Mouse (Mus musculus): ENCODE measurements around the gene Chd1. TPM values are rescaled to one million over a fixed set of nuclear protein-coding genes. Genes with fewer than 3 reads are reported as not detected.
"Not testable (repeated sequence)": the region's sequence is repeated elsewhere in the genome, so short reads cannot be mapped to it uniquely, and the experiment has no call there.

Gene Chd1
- polyA plus RNA-seq, 1 experiment from 2014 or later, result 34.0 TPM

DNA sequence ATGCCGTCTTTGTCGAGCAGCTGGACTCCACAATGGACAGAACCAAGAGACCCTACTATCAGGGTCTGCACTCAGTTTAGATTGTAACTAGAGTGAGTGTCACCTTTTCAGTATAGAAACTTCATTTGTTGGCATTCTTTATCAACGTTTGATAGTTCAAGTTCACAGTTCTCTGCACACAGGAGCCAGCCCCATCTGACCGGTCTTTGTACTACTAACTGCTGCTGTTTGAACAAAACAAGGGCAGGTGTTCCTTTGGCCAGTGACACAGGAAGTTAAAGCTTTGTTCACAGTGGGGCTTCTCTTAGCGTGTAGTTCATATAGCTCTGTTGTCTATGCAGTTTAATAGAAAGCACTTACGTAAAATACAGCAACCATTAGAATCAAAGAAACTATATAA is 43.3 kb downstream of the Chd1 start:
- ATAC-seq (replicated peaks; ENCODE audit: low FRiP score, low TSS enrichment, low read depth), result no peak
- Histone ChIP-seq H3K4me1 (replicated peaks; ENCODE audit: control insufficient read depth, insufficient read depth, low read length) (no peaks in the 10 kb centered on the region), H3K4me3 (ENCODE audit: low read depth, low read length) (no peak overlapping the region), H3K9ac (ENCODE audit: low read length) (no peak overlapping the region), H3K4me2 (ENCODE audit: low read length) (no peak overlapping the region), H3K27me3 (replicated peaks; ENCODE audit: control insufficient read depth, insufficient read depth, low read length) (no peaks in the 10 kb centered on the region), H3K36me3 (ENCODE audit: control insufficient read depth, insufficient read depth, low read length) (peaks cover 95% of the 10 kb centered on the region), H3K9me3 (ENCODE audit: control insufficient read depth, low read length) (no peaks in the 10 kb centered on the region), H3K27ac (ENCODE audit: low read depth) (no peak overlapping the region)
- DNase-seq (ENCODE audit: low spot score), result no peak
- WGBS, result 91% methylated on average over 6 of the region's 6 CpGs

GRCm38 (mm10) chr17:15751264-15751663 is 46.5 kb downstream of the Chd1 start:
- WGBS, result 91% methylated on average over 5 of the region's 5 CpGs
- not testable (repeated sequence) for H3K4me3 ChIP-seq (ENCODE audit: low read depth, low read length); H3K27ac ChIP-seq (ENCODE audit: low read depth); DNase-seq (ENCODE audit: low spot score); H3K27me3 ChIP-seq (replicated peaks; ENCODE audit: control insufficient read depth, insufficient read depth, low read length); H3K9me3 ChIP-seq (ENCODE audit: control insufficient read depth, low read length); H3K4me2 ChIP-seq (ENCODE audit: low read length); ATAC-seq (replicated peaks; ENCODE audit: low FRiP score, low TSS enrichment, low read depth); H3K4me1 ChIP-seq (replicated peaks; ENCODE audit: control insufficient read depth, insufficient read depth, low read length); H3K9ac ChIP-seq (ENCODE audit: low read length)
- H3K36me3 ChIP-seq (ENCODE audit: control insufficient read depth, insufficient read depth, low read length), result peaks cover 93% of the 10 kb centered on the region

DNA sequence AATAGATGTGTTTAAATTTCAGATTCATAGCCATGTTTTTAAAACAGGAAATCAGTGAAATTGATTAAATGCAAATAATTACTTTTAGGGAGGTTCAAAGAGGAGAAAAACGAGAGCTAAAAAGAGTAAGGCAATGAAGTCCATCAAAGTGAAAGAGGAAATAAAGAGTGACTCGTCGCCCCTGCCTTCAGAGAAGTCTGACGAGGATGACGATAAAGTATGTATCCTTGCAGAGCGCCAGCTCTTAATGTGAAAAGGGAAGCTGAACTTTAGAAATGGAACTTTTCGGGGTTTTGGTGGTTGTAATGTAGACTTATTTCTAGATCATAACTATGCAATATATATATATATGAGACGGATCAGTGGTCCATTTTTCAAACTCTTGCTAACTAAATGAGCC is 56.4 kb downstream of the Chd1 start:
- Histone ChIP-seq H3K36me3 (ENCODE audit: control insufficient read depth, insufficient read depth, low read length) (peaks cover 80% of the 10 kb centered on the region), H3K4me3 (ENCODE audit: low read depth, low read length) (no peak overlapping the region), H3K9ac (ENCODE audit: low read length) (no peak overlapping the region), H3K4me1 (replicated peaks; ENCODE audit: control insufficient read depth, insufficient read depth, low read length) (no peaks in the 10 kb centered on the region), H3K27me3 (replicated peaks; ENCODE audit: control insufficient read depth, insufficient read depth, low read length) (no peaks in the 10 kb centered on the region), H3K9me3 (ENCODE audit: control insufficient read depth, low read length) (no peaks in the 10 kb centered on the region), H3K27ac (ENCODE audit: low read depth) (no peak overlapping the region), H3K4me2 (ENCODE audit: low read length) (no peak overlapping the region)
- no peak for DNase-seq (ENCODE audit: low spot score)
- no peak for ATAC-seq (replicated peaks; ENCODE audit: low FRiP score, low TSS enrichment, low read depth)
- 86% methylated on average over 8 of the region's 8 CpGs for WGBS

DNA sequence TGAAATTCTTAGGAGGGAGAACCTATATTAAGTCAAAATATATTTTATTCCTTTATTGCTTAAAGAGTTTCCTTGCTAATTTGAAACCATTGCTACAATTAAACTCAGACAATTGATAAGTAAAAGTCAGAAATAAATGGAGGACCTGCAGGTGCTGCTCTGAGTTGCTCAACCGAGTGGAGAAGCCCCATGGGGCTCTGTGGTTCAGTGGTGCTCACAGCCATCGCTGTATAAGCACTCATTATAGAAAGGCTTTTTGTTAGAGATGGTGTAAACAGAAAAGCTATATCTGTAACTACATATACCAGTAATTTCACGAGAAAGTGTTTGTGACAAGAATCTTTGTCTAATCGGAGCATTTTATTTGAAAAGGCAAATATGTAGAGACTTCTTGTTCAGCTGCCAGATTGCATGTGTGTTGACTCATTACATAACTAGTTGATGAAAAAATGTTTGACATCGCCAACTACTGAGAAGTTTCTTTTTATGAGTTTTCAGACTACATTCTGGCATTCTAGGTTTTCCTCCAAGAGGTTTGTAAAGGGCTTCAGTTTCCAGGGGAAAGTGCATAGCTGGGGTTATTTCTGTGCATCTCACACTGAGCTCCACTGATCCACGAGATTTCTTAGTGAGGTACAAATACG is 64.4 kb downstream of the Chd1 start:
- H3K27me3 ChIP-seq (replicated peaks; ENCODE audit: control insufficient read depth, insufficient read depth, low read length), result no peaks in the 10 kb centered on the region
- no peaks in the 10 kb centered on the region for H3K9me3 ChIP-seq (ENCODE audit: control insufficient read depth, low read length)
- no peak for ATAC-seq (replicated peaks; ENCODE audit: low FRiP score, low TSS enrichment, low read depth)
- H3K36me3 ChIP-seq (ENCODE audit: control insufficient read depth, insufficient read depth, low read length), result peaks cover 72% of the 10 kb centered on the region
- H3K9ac ChIP-seq (ENCODE audit: low read length), result no peak overlapping the region
- H3K4me1 ChIP-seq (replicated peaks; ENCODE audit: control insufficient read depth, insufficient read depth, low read length), result no peaks in the 10 kb centered on the region
- WGBS, result 90% methylated on average over 7 of the region's 7 CpGs
- no peak overlapping the region for H3K27ac ChIP-seq (ENCODE audit: low read depth)
- H3K4me3 ChIP-seq (ENCODE audit: low read depth, low read length), result no peak overlapping the region
- no peak overlapping the region for H3K4me2 ChIP-seq (ENCODE audit: low read length)
- DNase-seq (ENCODE audit: low spot score), result no peak

DNA sequence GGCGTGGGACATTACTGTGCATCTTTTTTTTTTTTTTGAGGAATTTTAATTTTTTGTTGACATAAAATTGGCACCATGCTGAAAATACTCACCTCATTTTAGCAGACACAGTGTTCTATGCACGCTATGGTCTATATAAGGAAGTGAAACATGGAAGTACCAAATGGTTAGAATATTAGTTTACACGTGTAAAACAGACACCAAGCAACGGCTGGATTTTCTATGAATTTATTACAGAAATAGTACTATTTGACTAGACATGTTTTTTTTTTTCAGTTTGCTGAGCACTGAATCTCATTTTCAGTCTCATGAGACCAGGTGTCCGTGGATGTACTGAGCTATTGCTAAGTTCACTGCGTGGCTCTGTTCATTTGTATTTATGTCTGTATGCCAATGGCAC is 69.2 kb downstream of the Chd1 start:
- Histone ChIP-seq H3K36me3 (ENCODE audit: control insufficient read depth, insufficient read depth, low read length) (peaks cover 31% of the 10 kb centered on the region), H3K4me3 (ENCODE audit: low read depth, low read length) (no peak overlapping the region), H3K4me2 (ENCODE audit: low read length) (no peak overlapping the region), H3K9me3 (ENCODE audit: control insufficient read depth, low read length) (no peaks in the 10 kb centered on the region), H3K4me1 (replicated peaks; ENCODE audit: control insufficient read depth, insufficient read depth, low read length) (no peaks in the 10 kb centered on the region), H3K9ac (ENCODE audit: low read length) (no peak overlapping the region), H3K27me3 (replicated peaks; ENCODE audit: control insufficient read depth, insufficient read depth, low read length) (no peaks in the 10 kb centered on the region), H3K27ac (ENCODE audit: low read depth) (no peak overlapping the region)
- WGBS, result 81% methylated on average over 6 of the region's 6 CpGs
- no peak for ATAC-seq (replicated peaks; ENCODE audit: low FRiP score, low TSS enrichment, low read depth)
- DNase-seq (ENCODE audit: low spot score), result no peak

- 70% methylated on average over 5 of the region's 5 CpGs for WGBS
- Histone ChIP-seq H3K4me2 (ENCODE audit: low read length) (no peak overlapping the region), H3K27me3 (replicated peaks; ENCODE audit: control insufficient read depth, insufficient read depth, low read length) (no peaks in the 10 kb centered on the region), H3K27ac (ENCODE audit: low read depth) (no peak overlapping the region), H3K9me3 (ENCODE audit: control insufficient read depth, low read length) (no peaks in the 10 kb centered on the region), H3K4me1 (replicated peaks; ENCODE audit: control insufficient read depth, insufficient read depth, low read length) (no peaks in the 10 kb centered on the region), H3K9ac (ENCODE audit: low read length) (no peak overlapping the region), H3K36me3 (ENCODE audit: control insufficient read depth, insufficient read depth, low read length) (peaks cover 24% of the 10 kb centered on the region), H3K4me3 (ENCODE audit: low read depth, low read length) (no peak overlapping the region)
- DNase-seq (ENCODE audit: low spot score), result no peak
- ATAC-seq (replicated peaks; ENCODE audit: low FRiP score, low TSS enrichment, low read depth), result no peak
These were observed 69.9 kb downstream of the Chd1 start for GRCm38 (mm10) chr17:15774565-15775215.

- Histone ChIP-seq H3K27ac (ENCODE audit: low read depth) (no peak overlapping the region), H3K4me3 (ENCODE audit: low read depth, low read length) (no peak overlapping the region), H3K4me1 (replicated peaks; ENCODE audit: control insufficient read depth, insufficient read depth, low read length) (no peaks in the 10 kb centered on the region), H3K9ac (ENCODE audit: low read length) (no peak overlapping the region), H3K9me3 (ENCODE audit: control insufficient read depth, low read length) (no peaks in the 10 kb centered on the region), H3K27me3 (replicated peaks; ENCODE audit: control insufficient read depth, insufficient read depth, low read length) (no peaks in the 10 kb centered on the region), H3K36me3 (ENCODE audit: control insufficient read depth, insufficient read depth, low read length) (peaks cover 8% of the 10 kb centered on the region; the same call in 1 of the 2 replicates), H3K4me2 (ENCODE audit: low read length) (no peak overlapping the region)
- ATAC-seq (replicated peaks; ENCODE audit: low FRiP score, low TSS enrichment, low read depth) (no peak), DNase-seq (ENCODE audit: low spot score) (no peak)
- 57% methylated on average over 5 of the region's 5 CpGs for WGBS
These were observed 71.6 kb downstream of the Chd1 start for GRCm38 (mm10) chr17:15776349-15776748.

- DNase-seq (ENCODE audit: low spot score), result no peak
- Histone ChIP-seq H3K4me3 (ENCODE audit: low read depth, low read length) (no peak overlapping the region), H3K27me3 (replicated peaks; ENCODE audit: control insufficient read depth, insufficient read depth, low read length) (no peaks in the 10 kb centered on the region)
These were observed 73.2 kb downstream of the Chd1 start for GRCm38 (mm10) chr17:15777979-15778378.

GRCm38 (mm10) chr17:15787036-15787435 is 82.3 kb downstream of the Chd1 start:
- Histone ChIP-seq H3K4me1 (replicated peaks; ENCODE audit: control insufficient read depth, insufficient read depth, low read length) (no peaks in the 10 kb centered on the region), H3K4me3 (ENCODE audit: low read depth, low read length) (no peak overlapping the region), H3K9me3 (ENCODE audit: control insufficient read depth, low read length) (no peaks in the 10 kb centered on the region), H3K27ac (ENCODE audit: low read depth) (no peak overlapping the region), H3K36me3 (ENCODE audit: control insufficient read depth, insufficient read depth, low read length) (no peaks in the 10 kb centered on the region), H3K4me2 (ENCODE audit: low read length) (no peak overlapping the region), H3K27me3 (replicated peaks; ENCODE audit: control insufficient read depth, insufficient read depth, low read length) (no peaks in the 10 kb centered on the region), H3K9ac (ENCODE audit: low read length) (no peak overlapping the region)
- DNase-seq (ENCODE audit: low spot score), result no peak
- WGBS, result 27% methylated on average over 3 of the region's 3 CpGs
- ATAC-seq (replicated peaks; ENCODE audit: low FRiP score, low TSS enrichment, low read depth), result no peak

More at GRCm38 (mm10) chr17:15777979-15778378, 73.2 kb downstream of the Chd1 start:
- ATAC-seq (replicated peaks; ENCODE audit: low FRiP score, low TSS enrichment, low read depth), result no peak
- no peak overlapping the region for H3K9ac ChIP-seq (ENCODE audit: low read length)
- H3K9me3 ChIP-seq (ENCODE audit: control insufficient read depth, low read length), result no peaks in the 10 kb centered on the region
- 87% methylated on average over 6 of the region's 6 CpGs for WGBS
- H3K4me2 ChIP-seq (ENCODE audit: low read length), result no peak overlapping the region
- no peaks in the 10 kb centered on the region for H3K4me1 ChIP-seq (replicated peaks; ENCODE audit: control insufficient read depth, insufficient read depth, low read length)
- H3K27ac ChIP-seq (ENCODE audit: low read depth), result no peak overlapping the region
- H3K36me3 ChIP-seq (ENCODE audit: control insufficient read depth, insufficient read depth, low read length), result no peaks in the 10 kb centered on the region

Measured in intestine, embryonic 14.5 days (tissue).